Mouse (Mus musculus) embryonic facial prominence, embryonic 15.5 days (tissue): ENCODE results near the gene Rbms1. TPM values are rescaled to one million over a fixed set of nuclear protein-coding genes. Genes with fewer than 3 reads are reported as not detected.

Experiments
- ATAC-seq: fragments of 200-750 bp; cut with Nextera tagmentation; 2 replicates; pipeline ENCODE4 v1.8.0; 2017; ENCODE audit warnings: low read depth, moderate TSS enrichment; ENCODE audit not compliant: insufficient number of reproducible peaks, low FRiP score, low TSS enrichment
- H3K27ac ChIP-seq: fragments of 300-500 bp; sonication (generic); replicated peaks from 2 replicates; pipeline ENCODE4 v1.5.1; 2015; ENCODE audit warnings: mild to moderate bottlenecking, inconsistent platforms
- H3K27me3 ChIP-seq: fragments of 300-500 bp; sonication (generic); 2 replicates; pipeline ENCODE4 v1.6.1; 2015; ENCODE audit warnings: inconsistent platforms
- H3K36me3 ChIP-seq: fragments of 300-500 bp; sonication (generic); 2 replicates; pipeline ENCODE4 v1.6.1; 2015; ENCODE audit warnings: mild to moderate bottlenecking, inconsistent platforms
- H3K4me1 ChIP-seq: fragments of 300-500 bp; sonication (generic); 2 replicates; pipeline ENCODE4 v1.6.1; 2015; ENCODE audit warnings: inconsistent platforms
- H3K4me2 ChIP-seq: fragments of 300-500 bp; sonication (generic); replicated peaks from 2 replicates; pipeline ENCODE4 v1.6.1; 2015; ENCODE audit warnings: mild to moderate bottlenecking, inconsistent platforms
- H3K4me3 ChIP-seq: fragments of 300-500 bp; sonication (generic); replicated peaks from 2 replicates; pipeline ENCODE4 v1.5.1; 2015; ENCODE audit warnings: mild to moderate bottlenecking, inconsistent platforms
- H3K9ac ChIP-seq: fragments of 300-500 bp; sonication (generic); 2 replicates; pipeline ENCODE4 v1.6.1; 2015; ENCODE audit warnings: inconsistent platforms
- H3K9me3 ChIP-seq: fragments of 300-500 bp; sonication (generic); replicated peaks from 2 replicates; pipeline ENCODE4 v1.6.1; 2016; ENCODE audit warnings: inconsistent platforms
- WGBS: fragments of 180-500 bp; shearing (Covaris S2); methylation state at CpG from one replicate; pipeline ENCODE4 v1.1.7; 2015; 5-methylcytosine and 5-hydroxymethylcytosine counted together
- polyA plus RNA-seq: library from polyadenylated mRNA; unstranded; fragments of >200 nt; fragmentation: Nextera tagmentation; extraction: Ambion mirVana; gene quantifications from 2 replicates; pipeline ENCODE4 v1.2.1, GENCODE M21; 2015

Gene Rbms1
- polyA plus RNA-seq, 1 experiment from 2014 or later: 144 TPM

DNA sequence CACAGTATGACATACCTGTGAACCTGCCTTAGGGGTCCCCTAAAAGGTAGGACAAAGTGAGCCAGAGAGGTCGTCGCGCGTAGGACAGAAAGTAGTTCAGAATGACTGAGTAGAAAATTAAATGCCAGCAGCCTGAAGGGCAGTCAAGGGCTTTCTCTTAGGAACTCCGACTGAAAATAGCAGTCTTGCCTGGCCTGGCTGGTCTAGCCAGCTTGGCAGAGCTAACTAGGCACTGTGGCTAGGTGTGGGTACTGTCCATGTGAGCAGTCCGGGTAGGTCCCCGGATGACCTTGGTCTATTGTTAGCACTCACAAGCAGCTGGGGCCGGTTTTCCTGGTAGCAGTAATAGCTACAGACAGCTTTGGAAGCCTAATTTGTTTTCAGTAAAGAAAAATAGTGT is 242.8 kb downstream of the Rbms1 start:
- no peak for ATAC-seq
- no peak overlapping the region for H3K27ac ChIP-seq
- no peak overlapping the region for H3K4me2 ChIP-seq
- H3K9me3 ChIP-seq: no peaks in the 10 kb centered on the region
- WGBS: 70% methylated on average over 8 of the region's 8 CpGs
- H3K4me3 ChIP-seq: no peak overlapping the region
- H3K4me1 ChIP-seq: peaks cover 6% of the 10 kb centered on the region
- no peaks in the 10 kb centered on the region for H3K36me3 ChIP-seq
- H3K27me3 ChIP-seq: no peaks in the 10 kb centered on the region
- H3K9ac ChIP-seq: no peak overlapping the region

- H3K4me2 ChIP-seq: peak overlapping the region; percentile 3; the same call in 1 of the 2 replicates
- no peaks in the 10 kb centered on the region for H3K36me3 ChIP-seq
- ATAC-seq: no peak
- no peak overlapping the region for H3K9ac ChIP-seq
- H3K27ac ChIP-seq: no peak overlapping the region
- no peaks in the 10 kb centered on the region for H3K9me3 ChIP-seq
- 55% methylated on average over 13 of the region's 13 CpGs for WGBS
- H3K4me3 ChIP-seq: peak overlapping the region; percentile 11; the same call in 1 of the 2 replicates
- H3K4me1 ChIP-seq: peaks cover 24% of the 10 kb centered on the region
- H3K27me3 ChIP-seq: no peaks in the 10 kb centered on the region
These were observed 245.6 kb downstream of the Rbms1 start for GRCm38 (mm10) chr2:60717348-60717747.

DNA sequence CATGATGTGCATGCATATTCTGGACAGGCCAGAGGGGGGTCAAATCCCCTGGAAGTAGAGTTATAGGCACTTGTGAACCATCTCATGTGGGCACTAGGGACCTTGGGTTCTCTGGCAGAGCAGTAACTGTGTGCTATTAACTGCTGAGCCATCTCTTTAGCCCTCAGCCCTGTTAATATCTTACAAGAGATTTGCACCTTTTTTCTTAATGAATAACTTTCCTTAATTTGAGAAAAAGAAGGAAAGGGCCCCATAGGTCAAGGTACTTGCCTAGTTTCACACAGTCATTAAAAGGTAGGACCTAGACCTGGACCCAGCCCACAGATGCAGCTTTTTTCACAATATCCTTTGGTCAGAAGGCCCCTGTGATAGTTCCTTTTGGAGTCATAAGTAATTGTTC is 246.4 kb downstream of the Rbms1 start:
- H3K27ac ChIP-seq: no peak overlapping the region
- no peak for ATAC-seq
- H3K4me3 ChIP-seq: no peak overlapping the region
- no peaks in the 10 kb centered on the region for H3K9me3 ChIP-seq
- no peaks in the 10 kb centered on the region for H3K36me3 ChIP-seq
- H3K4me1 ChIP-seq: peaks cover 24% of the 10 kb centered on the region
- H3K27me3 ChIP-seq: no peaks in the 10 kb centered on the region
- H3K4me2 ChIP-seq: no peak overlapping the region
- no peak overlapping the region for H3K9ac ChIP-seq

- Histone ChIP-seq H3K9ac (no peak overlapping the region), H3K27ac (no peak overlapping the region), H3K4me3 (no peak overlapping the region), H3K9me3 (no peaks in the 10 kb centered on the region), H3K27me3 (no peaks in the 10 kb centered on the region), H3K4me2 (no peak overlapping the region), H3K36me3 (no peaks in the 10 kb centered on the region), H3K4me1 (peaks cover 24% of the 10 kb centered on the region)
- 68% methylated on average over 13 of the region's 13 CpGs for WGBS
- no peak for ATAC-seq
These were observed 247.2 kb downstream of the Rbms1 start for GRCm38 (mm10) chr2:60715771-60716170.

DNA sequence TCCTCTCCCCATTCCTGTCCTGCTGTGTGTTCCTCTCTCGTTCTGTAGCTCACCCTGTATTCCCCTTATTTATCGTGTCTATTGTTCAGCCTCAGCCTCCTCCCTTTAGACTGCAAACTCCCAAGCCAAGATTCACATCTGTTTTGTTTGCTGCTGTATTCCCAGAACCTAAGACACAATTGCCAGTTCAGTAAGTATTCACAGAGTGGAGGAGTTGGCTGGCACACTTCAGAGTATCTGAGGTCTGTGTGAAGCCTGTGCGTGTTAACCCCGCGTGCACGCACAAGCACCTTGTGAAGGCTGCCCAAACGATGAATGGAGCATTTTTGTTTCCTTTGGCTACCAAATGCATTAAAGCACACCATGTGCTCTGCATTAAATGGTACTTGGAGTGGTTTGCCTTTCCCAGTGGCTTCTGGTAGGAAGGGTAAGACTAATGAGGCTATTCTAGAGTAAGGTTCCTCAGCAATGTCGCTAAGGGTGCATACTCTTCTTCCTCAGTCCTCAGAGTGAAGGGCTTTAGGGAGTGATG is 248.0 kb downstream of the Rbms1 start:
- Histone ChIP-seq H3K4me1 (peaks cover 24% of the 10 kb centered on the region), H3K4me3 (no peak overlapping the region), H3K36me3 (no peaks in the 10 kb centered on the region), H3K9ac (no peak overlapping the region), H3K4me2 (no peak overlapping the region; the same call in 1 of the 2 replicates), H3K27ac (0 out of 2 replicates have a peak overlapping the region, but pooled peaks have one; percentile 11), H3K9me3 (no peaks in the 10 kb centered on the region), H3K27me3 (no peaks in the 10 kb centered on the region)
- no peak for ATAC-seq
- WGBS: 35% methylated on average over 8 of the region's 8 CpGs

DNA sequence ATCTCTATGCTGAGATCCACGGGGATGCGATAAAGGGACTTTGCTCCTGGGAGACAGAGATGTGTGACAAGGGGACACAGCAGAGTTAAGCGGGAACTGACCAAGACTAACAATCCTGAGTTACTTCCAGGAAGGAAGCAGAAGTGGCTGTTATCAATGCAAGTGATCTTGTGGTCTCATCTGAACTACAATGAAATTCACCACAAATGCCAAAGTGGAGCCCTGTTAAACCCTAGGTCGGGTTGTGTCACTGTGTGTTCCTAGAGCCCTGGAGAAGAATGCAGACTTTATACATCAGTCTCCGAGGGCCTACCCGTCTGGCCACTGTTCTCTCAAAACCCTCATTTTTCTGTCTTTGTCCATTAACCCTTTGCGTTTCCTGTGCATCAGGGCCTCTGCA is 248.5 kb downstream of the Rbms1 start:
- Histone ChIP-seq H3K9me3 (no peaks in the 10 kb centered on the region), H3K4me2 (no peak overlapping the region), H3K4me3 (no peak overlapping the region), H3K9ac (no peak overlapping the region), H3K27me3 (no peaks in the 10 kb centered on the region), H3K27ac (0 out of 2 replicates have a peak overlapping the region, but pooled peaks have one; percentile 11), H3K36me3 (no peaks in the 10 kb centered on the region), H3K4me1 (peaks cover 24% of the 10 kb centered on the region)
- ATAC-seq: no peak
- 51% methylated on average over 7 of the region's 7 CpGs for WGBS

DNA sequence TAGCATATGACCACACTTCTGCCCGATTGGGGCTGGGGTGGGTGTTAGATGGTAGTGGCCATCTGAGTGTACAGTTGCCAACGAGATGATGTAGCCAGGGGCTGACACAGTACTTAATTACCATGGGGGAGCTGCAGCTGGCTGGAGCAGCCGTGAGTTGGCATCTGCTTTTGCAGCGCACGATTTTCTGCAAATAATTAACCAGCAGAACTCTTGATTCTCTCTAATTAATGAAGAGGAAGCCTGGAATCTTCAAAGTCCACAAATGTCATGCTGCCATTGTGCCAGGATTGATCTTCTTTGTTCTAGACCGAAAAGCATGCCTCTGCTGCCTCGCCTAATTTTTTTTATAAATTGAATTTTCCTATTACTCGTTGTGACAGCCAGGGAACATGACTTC is 249.1 kb downstream of the Rbms1 start:
- Histone ChIP-seq H3K9me3 (no peaks in the 10 kb centered on the region), H3K27me3 (no peaks in the 10 kb centered on the region), H3K4me2 (no peak overlapping the region), H3K4me1 (peaks cover 24% of the 10 kb centered on the region), H3K4me3 (no peak overlapping the region), H3K9ac (no peak overlapping the region), H3K36me3 (no peaks in the 10 kb centered on the region), H3K27ac (no peak overlapping the region)
- ATAC-seq: no peak
- 22% methylated on average over 8 of the region's 8 CpGs for WGBS

DNA sequence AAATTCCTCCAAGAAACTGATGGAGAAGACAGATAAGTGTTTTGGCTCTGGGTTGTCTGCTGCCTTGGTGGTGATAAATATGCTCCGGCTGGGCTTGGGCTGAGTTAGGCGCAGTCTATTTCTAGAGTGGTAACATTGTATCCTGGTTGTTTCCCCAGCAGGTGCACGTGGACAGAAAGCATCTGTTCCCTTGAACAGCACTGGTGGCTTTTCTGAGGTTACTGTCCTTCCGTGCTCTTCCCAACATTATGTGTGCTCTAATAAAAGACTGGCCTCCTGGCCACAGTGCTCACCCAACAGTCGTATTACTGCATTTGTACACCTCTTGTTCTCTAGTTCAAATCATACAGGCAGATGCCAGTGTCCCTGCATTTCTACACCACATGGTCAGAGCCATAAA is 250.1 kb downstream of the Rbms1 start:
- H3K27ac ChIP-seq: no peak overlapping the region
- H3K27me3 ChIP-seq: no peaks in the 10 kb centered on the region
- H3K36me3 ChIP-seq: no peaks in the 10 kb centered on the region
- no peak overlapping the region for H3K9ac ChIP-seq
- WGBS: 75% methylated on average over 5 of the region's 5 CpGs
- H3K4me2 ChIP-seq: no peak overlapping the region
- H3K4me1 ChIP-seq: peaks cover 24% of the 10 kb centered on the region
- no peaks in the 10 kb centered on the region for H3K9me3 ChIP-seq
- ATAC-seq: no peak
- no peak overlapping the region for H3K4me3 ChIP-seq

GRCm38 (mm10) chr2:60712483-60712882 is 250.5 kb downstream of the Rbms1 start:
- Histone ChIP-seq H3K4me1 (peaks cover 24% of the 10 kb centered on the region), H3K4me2 (no peak overlapping the region), H3K27me3 (no peaks in the 10 kb centered on the region), H3K9me3 (no peaks in the 10 kb centered on the region), H3K36me3 (no peaks in the 10 kb centered on the region), H3K27ac (no peak overlapping the region), H3K4me3 (no peak overlapping the region), H3K9ac (no peak overlapping the region)
- 46% methylated on average over 6 of the region's 6 CpGs for WGBS
- no peak for ATAC-seq

- no peak overlapping the region for H3K9ac ChIP-seq
- no peaks in the 10 kb centered on the region for H3K27me3 ChIP-seq
- H3K4me2 ChIP-seq: no peak overlapping the region
- peaks cover 24% of the 10 kb centered on the region for H3K4me1 ChIP-seq
- ATAC-seq: no peak
- no peaks in the 10 kb centered on the region for H3K36me3 ChIP-seq
- 78% methylated on average over 7 of the region's 7 CpGs for WGBS
- H3K4me3 ChIP-seq: no peak overlapping the region
- no peak overlapping the region for H3K27ac ChIP-seq
- H3K9me3 ChIP-seq: no peaks in the 10 kb centered on the region
These were observed 251.7 kb downstream of the Rbms1 start for GRCm38 (mm10) chr2:60711098-60711880.

DNA sequence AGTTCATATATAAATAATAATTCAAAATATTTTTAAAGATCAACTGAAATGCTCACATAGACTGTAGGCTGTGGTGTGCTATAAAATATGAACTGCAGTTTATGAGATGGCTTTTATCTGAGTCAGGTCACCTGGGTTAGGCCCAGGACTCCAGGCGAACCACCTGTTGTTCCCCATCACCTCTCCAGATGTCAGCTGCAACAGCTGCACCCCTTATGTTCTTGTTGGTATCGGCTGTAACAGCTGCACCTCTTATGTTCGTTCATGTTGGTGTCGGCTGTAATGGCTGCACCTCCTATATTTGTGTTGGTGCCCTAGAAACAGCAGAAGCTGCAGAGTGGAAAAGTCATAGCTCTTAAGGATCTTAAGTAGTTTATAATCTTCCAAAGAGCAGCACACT is 252.7 kb downstream of the Rbms1 start:
- no peaks in the 10 kb centered on the region for H3K36me3 ChIP-seq
- H3K9me3 ChIP-seq: no peaks in the 10 kb centered on the region
- 75% methylated on average over 4 of the region's 4 CpGs for WGBS
- no peak overlapping the region for H3K4me2 ChIP-seq
- no peak overlapping the region for H3K9ac ChIP-seq
- H3K27ac ChIP-seq: no peak overlapping the region
- H3K4me1 ChIP-seq: peaks cover 18% of the 10 kb centered on the region
- H3K4me3 ChIP-seq: no peak overlapping the region
- H3K27me3 ChIP-seq: no peaks in the 10 kb centered on the region
- ATAC-seq: no peak

GRCm38 (mm10) chr2:60708671-60709070 is 254.3 kb downstream of the Rbms1 start:
- Histone ChIP-seq H3K4me3 (no peak overlapping the region), H3K36me3 (no peaks in the 10 kb centered on the region), H3K9me3 (no peaks in the 10 kb centered on the region), H3K4me2 (no peak overlapping the region), H3K9ac (no peak overlapping the region), H3K27ac (no peak overlapping the region), H3K4me1 (peaks cover 2% of the 10 kb centered on the region), H3K27me3 (no peaks in the 10 kb centered on the region)
- ATAC-seq: no peak
- 44% methylated on average over 3 of the region's 3 CpGs for WGBS
